Mouse (Mus musculus): ENCODE measurements around the gene Lrrc75b. TPM values are rescaled to one million over a fixed set of nuclear protein-coding genes. Genes with fewer than 3 reads are reported as not detected.
"Not testable (repeated sequence)": the region's sequence is repeated elsewhere in the genome, so short reads cannot be mapped to it uniquely, and the experiment has no call there.

Lrrc75b gene
- total and polyA plus RNA-seq, 3 experiments = 0.14 to 0.41 (median 0.17) TPM

GRCm38 (mm10) chr10:75568029-75568428 lies 7.9 kb upstream of the Lrrc75b start:
- no peak for DNase-seq

GRCm38 (mm10) chr10:75566765-75567164 lies 6.6 kb upstream of the Lrrc75b start:
- not testable (repeated sequence) for DNase-seq

DNA sequence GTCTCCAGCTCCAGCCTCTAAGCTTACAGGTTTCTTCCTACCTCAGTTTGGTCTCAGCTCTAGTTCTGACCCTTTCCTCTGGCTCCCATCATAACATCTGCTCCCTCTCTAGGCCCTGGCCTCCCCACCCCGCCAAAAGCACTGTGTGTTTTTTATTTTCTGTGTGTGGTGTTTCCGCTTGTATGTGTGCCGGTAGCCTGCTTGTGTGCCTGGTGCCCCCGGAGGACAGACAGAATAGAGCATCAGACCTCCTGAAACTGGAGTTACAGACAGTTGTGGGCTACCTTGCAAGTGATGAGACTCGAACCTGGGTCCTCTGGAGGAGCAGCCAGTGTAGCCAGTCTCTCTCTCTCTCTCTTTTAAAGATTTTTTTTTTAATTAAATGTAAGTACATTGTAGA lies 6.2 kb upstream of the Lrrc75b start:
- no peak for DNase-seq

GRCm38 (mm10) chr10:75565906-75566305 lies 5.8 kb upstream of the Lrrc75b start:
- DNase-seq = no peak

GRCm38 (mm10) chr10:75565436-75565835 lies 5.3 kb upstream of the Lrrc75b start:
- no peak for DNase-seq

DNA sequence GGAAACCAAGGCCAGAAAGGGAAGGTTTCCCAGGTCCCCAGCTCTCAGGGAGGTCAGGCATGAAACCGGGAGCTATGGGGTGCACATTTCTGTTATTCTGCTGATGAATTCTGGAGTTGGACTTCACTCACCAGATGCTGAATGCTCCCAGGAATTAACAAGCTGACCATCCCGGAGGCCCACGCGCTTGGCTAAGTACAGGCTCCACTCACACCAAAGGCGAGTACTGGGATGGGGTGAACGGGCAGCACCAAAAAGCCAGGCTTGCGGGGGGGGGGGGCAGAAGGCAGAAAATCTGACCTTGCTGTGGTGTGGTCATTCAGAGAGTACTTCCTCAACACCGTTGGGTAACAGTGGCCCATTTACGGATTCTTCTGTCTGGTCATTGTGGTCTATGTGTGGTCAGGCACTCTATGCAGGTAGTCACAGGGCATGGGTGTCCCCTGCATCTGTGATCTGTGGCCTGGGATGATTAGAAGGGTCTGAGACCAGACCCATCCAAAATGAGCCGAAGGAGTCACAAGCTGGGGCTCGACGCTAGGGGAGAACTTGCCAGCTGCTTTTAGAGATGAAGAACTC lies 4.6 kb upstream of the Lrrc75b start:
- DNase-seq = no peak

- DNase-seq = no peak
Observed at GRCm38 (mm10) chr10:75562596-75562995, 2.5 kb upstream of the Lrrc75b start.

DNA sequence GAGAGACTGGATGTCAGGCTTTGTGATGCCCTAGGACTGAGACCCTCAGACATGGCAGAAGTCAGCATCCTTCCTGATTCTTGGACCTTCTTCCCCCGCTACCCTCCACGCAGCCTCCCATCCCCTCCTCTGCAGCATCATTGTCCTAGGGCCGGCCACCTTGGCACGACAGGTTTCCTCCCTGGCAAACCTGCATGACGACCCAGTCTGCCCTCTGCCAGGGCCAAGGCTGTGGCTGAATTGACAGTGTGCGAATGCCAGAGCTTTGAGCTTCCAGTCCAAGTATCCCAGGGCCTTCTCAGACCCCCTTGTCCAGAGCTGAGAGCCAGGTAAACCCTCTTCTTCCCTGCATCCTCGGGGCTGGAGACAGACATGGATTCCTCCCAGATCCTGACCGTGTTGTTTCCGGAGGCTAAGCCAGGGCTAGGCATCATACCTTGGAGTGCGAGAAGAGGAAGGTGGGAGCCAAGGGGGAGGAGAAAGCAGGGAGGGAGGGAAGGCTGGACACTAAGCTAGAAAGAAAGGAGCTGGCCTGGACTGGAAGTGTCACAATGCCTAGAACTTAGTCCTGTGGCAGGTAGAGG lies 1.0 kb upstream of the Lrrc75b start, which contains the start of gene Ggt1:
TSS of gene Ggt1 (plus strand) at position 534 of the 584 bp plus-strand sequence.
- no peak for DNase-seq

DNA sequence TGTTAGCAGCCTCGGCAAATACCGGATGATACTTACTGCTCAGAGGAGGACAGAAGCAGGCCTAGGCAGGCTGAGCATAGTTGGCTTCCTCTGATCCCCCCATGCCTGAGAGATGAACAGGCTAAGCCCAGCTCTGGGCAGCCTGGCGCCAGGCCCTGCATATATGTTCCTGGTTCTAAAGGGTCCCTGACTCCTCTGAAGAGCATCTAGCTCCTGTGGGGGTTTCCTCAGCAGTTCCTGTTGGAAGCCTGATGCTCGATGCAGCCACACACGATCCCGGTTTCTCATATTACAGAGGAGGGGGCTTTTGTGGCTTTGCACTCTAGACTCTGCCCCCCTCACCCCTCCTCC lies 394 bp upstream of the Lrrc75b start:
- DNase-seq = no peak

- DNase-seq = no peak
Observed at GRCm38 (mm10) chr10:75559041-75559675, 972 bp downstream of the Lrrc75b start.

DNA sequence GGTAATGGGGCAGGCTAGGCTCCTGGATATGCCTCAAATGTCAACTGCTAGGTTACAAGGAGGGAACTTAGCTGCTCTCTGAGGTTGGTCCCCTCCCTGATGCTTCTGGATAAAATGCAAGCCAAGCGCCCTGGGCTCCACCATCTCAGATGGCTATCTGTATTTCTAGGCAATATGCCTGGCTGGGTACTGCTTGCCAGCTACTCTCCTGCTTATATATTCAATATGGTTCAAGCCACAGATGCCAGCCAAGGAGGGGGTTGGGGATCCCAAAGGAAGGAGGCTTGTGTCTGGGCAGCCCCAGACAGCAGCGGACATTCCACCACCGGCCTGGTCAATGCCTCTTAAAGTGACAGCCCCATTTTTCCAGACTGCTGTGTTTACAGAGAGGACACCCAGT lies 1.6 kb downstream of the Lrrc75b start:
- DNase-seq = no peak

DNA sequence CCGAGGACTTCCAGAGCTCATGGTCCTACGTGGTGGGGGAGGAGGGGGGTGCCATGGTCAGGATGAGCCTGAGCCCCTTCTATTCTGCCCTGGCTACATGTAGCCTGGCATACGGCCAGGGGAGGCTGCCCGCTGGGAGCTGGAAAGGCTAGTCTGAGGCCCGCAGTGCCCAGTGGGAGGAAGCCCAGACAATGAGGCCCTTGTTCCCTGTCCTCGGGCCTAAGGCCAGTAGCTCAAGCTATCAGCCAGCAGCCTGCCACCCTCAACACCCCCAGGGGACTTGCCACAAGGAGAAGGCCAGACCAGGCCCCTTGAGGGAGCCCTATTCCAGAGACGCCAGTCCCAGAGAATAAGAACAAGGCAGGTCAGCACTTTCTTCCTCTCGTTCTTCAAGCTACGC lies 4.1 kb downstream of the Lrrc75b start:
- DNase-seq = no peak

- DNase-seq = no peak
Observed at GRCm38 (mm10) chr10:75555557-75555956, 4.6 kb downstream of the Lrrc75b start.

- DNase-seq = peak; percentile 51
Observed at GRCm38 (mm10) chr10:75554090-75554489, 6.0 kb downstream of the Lrrc75b start.

DNA sequence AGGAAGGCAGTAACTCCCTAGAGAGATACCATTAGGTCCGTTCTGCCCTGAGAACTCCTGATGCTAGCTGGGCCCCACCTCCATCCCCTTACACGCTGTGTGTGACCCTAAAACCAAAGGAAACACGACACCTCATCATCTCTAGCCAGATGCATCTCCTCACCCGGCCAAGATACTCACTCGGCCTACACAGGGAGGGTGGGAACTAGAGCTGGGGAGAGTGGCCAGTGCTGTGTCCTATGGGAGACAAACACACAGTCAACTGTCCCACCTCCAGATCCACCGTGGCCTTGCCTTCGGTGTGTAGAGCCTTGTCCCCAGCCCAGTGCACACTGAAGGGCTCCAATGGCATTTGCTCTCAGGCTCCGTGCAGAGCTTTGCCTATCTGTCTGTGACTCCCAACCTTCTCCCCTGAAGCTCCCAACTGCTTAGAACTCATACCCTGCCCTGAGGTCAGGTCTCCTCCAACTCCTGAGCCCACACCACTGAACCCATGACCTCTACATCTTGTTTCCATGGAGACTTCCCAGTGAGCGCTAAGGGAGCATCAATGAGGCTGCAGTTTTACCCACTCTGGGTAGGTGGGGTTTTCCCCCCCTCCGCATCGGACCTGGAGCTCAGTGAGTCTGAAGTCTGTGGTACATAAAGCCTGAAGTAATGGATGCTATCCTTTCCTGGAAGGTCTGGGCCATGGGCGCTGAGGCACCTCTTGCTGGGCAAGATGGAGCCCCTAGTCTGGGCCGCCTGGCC lies 7.3 kb downstream of the Lrrc75b start:
- no peak for DNase-seq

- no peak for DNase-seq
Observed at GRCm38 (mm10) chr10:75552106-75552505, 8.0 kb downstream of the Lrrc75b start.

- DNase-seq = no peak
Observed at GRCm38 (mm10) chr10:75551175-75551574, 9.0 kb downstream of the Lrrc75b start.

DNA sequence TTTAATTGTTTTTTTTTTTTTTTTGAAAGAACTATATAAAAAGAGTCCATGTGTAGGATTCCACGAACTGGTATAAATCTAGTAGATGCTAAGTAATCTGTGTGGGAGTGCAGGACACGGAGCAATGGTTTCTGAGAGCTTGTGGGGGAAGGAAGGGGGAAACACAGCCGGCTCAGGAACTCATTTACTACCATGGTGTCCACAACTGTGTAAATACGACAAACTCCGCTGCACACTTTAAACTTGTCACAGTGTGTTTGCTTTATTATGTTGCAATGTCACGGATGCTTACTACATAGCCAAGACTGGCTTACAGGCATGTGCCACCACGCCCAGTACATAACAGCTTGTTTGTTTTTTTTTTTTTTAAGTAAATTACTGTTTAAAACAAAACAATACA lies 10.2 kb downstream of the Lrrc75b start:
- DNase-seq = no peak

GRCm38 (mm10) chr10:75548486-75548885 lies 11.6 kb downstream of the Lrrc75b start:
- DNase-seq = no peak

- DNase-seq = no peak
Observed at GRCm38 (mm10) chr10:75547901-75548300, 12.2 kb downstream of the Lrrc75b start.

- no peak for DNase-seq
Observed at GRCm38 (mm10) chr10:75536123-75536522, 24.0 kb downstream of the Lrrc75b start.

DNA sequence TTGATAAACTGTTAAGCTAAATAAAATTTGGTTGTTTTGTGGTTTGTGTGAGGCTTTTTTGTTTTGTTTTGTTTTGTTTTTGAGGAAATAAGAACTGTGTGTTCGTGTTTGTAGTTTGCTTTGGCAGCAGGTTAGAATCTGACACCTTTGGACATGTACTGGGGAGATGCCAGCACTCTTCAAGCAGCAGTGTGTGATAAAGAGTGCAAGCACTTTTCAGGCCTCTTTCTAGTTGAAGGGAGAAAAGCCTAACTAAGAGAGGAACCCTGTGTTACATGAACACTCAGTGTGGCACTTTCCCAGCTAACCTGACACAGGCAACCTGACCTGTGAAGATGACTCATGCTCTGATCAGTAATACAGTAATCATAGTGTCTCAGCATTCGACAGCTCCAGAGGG lies 24.7 kb downstream of the Lrrc75b start:
- no peak for DNase-seq

GRCm38 (mm10) chr10:75534934-75535333 lies 25.2 kb downstream of the Lrrc75b start:
- DNase-seq = no peak
